Mouse (Mus musculus): ENCODE results near the gene Ptprf. TPM values are rescaled to one million over a fixed set of nuclear protein-coding genes. Genes with fewer than 3 reads are reported as not detected.
A peak's percentile ranks its signal among the peaks of the same experiment; 100 is the strongest.

Ptprf gene
- polyA plus RNA-seq, 1 experiment from 2014 or later = 72.6 TPM

GRCm38 (mm10) chr4:118307533-118308263, 16.5 kb upstream of the Ptprf start:
- Histone ChIP-seq H3K27me3 (ENCODE audit: insufficient read depth, low read length) (no peaks in the 10 kb centered on the region), H3K4me1 (ENCODE audit: insufficient read depth, low read length) (no peaks in the 10 kb centered on the region), H3K9ac (replicated peaks; ENCODE audit: low read length) (no peak overlapping the region), H3K9me3 (ENCODE audit: low read length) (no peaks in the 10 kb centered on the region), H3K4me2 (replicated peaks; ENCODE audit: low read depth, low read length) (no peak overlapping the region), H3K36me3 (ENCODE audit: insufficient read depth, low read length) (no peaks in the 10 kb centered on the region), H3K4me3 (ENCODE audit: low read length) (no peak overlapping the region), H3K27ac (ENCODE audit: low read length) (no peak overlapping the region)
- WGBS = 85% methylated on average over 13 of the region's 13 CpGs
- no peak for ATAC-seq (ENCODE audit: low FRiP score, low TSS enrichment)

DNA sequence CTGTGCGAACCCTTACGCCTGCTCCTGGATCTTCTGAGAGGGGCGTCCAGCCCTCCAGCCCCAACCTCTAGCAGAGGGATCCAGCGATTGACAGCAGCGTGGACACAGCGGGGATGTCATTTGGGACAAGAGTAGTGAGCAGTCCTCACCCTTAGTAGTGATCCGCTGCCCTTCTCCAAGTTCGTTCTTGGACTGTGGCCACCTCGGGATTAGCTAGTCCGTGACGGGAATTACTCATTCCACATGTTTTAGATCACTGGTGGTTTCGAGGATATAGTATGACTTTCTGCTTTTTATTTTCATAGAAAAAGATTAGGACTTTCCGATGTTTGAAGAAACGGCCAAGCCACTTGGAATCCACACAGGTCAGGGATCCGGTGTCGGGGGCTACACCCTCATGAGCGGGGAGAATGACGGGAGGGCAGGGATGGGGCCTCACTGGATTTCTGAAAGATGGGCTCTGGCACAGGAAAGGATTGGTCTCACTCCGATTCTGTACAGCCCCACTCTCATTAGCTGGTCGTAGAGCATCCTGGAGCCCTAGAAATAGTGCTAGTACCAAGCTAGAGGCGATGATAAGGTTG, 15.0 kb upstream of the Ptprf start:
- ATAC-seq (ENCODE audit: low FRiP score, low TSS enrichment) = no peak

DNA sequence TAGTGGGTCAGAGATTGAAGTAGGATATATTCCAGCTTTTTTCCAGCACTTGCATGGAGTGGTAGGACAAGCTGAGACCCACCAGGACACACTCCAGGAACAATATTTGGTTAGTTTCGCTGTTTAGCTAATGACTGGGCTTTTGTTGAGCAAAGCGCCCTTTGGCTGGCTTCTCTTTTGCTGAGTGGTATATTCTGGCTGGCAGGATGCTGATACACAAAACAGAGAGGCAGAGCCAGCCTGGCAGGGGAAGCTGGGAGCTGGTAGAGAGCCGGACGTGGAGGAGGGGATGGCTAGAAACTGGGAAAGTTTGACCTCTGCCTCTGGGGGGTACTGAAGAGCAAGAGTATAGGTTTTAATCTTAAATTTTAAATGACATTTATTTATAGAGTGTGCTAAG, 13.8 kb upstream of the Ptprf start:
- no peaks in the 10 kb centered on the region for H3K36me3 ChIP-seq (ENCODE audit: insufficient read depth, low read length)
- H3K27me3 ChIP-seq (ENCODE audit: insufficient read depth, low read length) = no peaks in the 10 kb centered on the region
- H3K27ac ChIP-seq (ENCODE audit: low read length) = no peak overlapping the region
- H3K9ac ChIP-seq (replicated peaks; ENCODE audit: low read length) = no peak overlapping the region
- no peak overlapping the region for H3K4me3 ChIP-seq (ENCODE audit: low read length)
- no peaks in the 10 kb centered on the region for H3K9me3 ChIP-seq (ENCODE audit: low read length)
- ATAC-seq (ENCODE audit: low FRiP score, low TSS enrichment) = no peak
- 67% methylated on average over 4 of the region's 4 CpGs for WGBS
- H3K4me2 ChIP-seq (replicated peaks; ENCODE audit: low read depth, low read length) = no peak overlapping the region
- H3K4me1 ChIP-seq (ENCODE audit: insufficient read depth, low read length) = no peaks in the 10 kb centered on the region

More for the DNA sequence above, 15.0 kb upstream of the Ptprf start:
- Histone ChIP-seq H3K27ac (ENCODE audit: low read length) (no peak overlapping the region), H3K4me2 (replicated peaks; ENCODE audit: low read depth, low read length) (no peak overlapping the region), H3K4me1 (ENCODE audit: insufficient read depth, low read length) (no peaks in the 10 kb centered on the region), H3K4me3 (ENCODE audit: low read length) (no peak overlapping the region), H3K9ac (replicated peaks; ENCODE audit: low read length) (no peak overlapping the region), H3K27me3 (ENCODE audit: insufficient read depth, low read length) (no peaks in the 10 kb centered on the region), H3K36me3 (ENCODE audit: insufficient read depth, low read length) (no peaks in the 10 kb centered on the region), H3K9me3 (ENCODE audit: low read length) (no peaks in the 10 kb centered on the region)
- 86% methylated on average over 21 of the region's 21 CpGs for WGBS

DNA sequence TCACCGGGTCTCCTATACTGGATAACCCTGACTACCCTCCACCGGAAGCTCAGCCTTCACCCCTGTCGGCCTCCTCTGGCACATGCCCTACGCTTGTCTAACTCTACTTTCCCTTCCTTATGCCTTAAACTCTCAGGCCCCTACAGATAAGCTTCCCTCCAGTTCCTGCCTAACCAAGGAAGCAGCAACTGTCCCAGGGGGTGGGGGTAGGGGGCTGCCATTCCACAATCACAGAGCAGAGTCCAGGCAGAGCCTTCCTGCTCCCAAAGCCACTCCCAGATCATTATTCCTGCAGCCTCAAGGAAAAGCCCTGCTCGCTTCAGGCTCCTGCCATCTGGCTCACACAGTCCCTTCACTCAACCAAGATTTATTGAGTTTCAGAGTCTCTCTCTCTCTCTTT, 6.6 kb upstream of the Ptprf start:
- no peak for ATAC-seq (ENCODE audit: low FRiP score, low TSS enrichment)
- H3K4me1 ChIP-seq (ENCODE audit: insufficient read depth, low read length) = peaks cover 13% of the 10 kb centered on the region

GRCm38 (mm10) chr4:118295651-118296561, 4.7 kb upstream of the Ptprf start:
- no peaks in the 10 kb centered on the region for H3K9me3 ChIP-seq (ENCODE audit: low read length)
- no peaks in the 10 kb centered on the region; the same call in 1 of the 2 replicates for H3K27me3 ChIP-seq (ENCODE audit: insufficient read depth, low read length)
- ATAC-seq (ENCODE audit: low FRiP score, low TSS enrichment) = no peak
- H3K27ac ChIP-seq (ENCODE audit: low read length) = no peak overlapping the region
- no peak overlapping the region for H3K4me2 ChIP-seq (replicated peaks; ENCODE audit: low read depth, low read length)
- H3K36me3 ChIP-seq (ENCODE audit: insufficient read depth, low read length) = no peaks in the 10 kb centered on the region
- no peak overlapping the region for H3K4me3 ChIP-seq (ENCODE audit: low read length)
- H3K9ac ChIP-seq (replicated peaks; ENCODE audit: low read length) = no peak overlapping the region
- peaks cover 18% of the 10 kb centered on the region for H3K4me1 ChIP-seq (ENCODE audit: insufficient read depth, low read length)
- 51% methylated on average over 17 of the region's 17 CpGs for WGBS

More for the DNA sequence above, 6.6 kb upstream of the Ptprf start:
- Histone ChIP-seq H3K27me3 (ENCODE audit: insufficient read depth, low read length) (no peaks in the 10 kb centered on the region; the same call in 1 of the 2 replicates), H3K27ac (ENCODE audit: low read length) (no peak overlapping the region), H3K4me3 (ENCODE audit: low read length) (no peak overlapping the region), H3K4me2 (replicated peaks; ENCODE audit: low read depth, low read length) (no peak overlapping the region; the same call in 1 of the 2 replicates), H3K9ac (replicated peaks; ENCODE audit: low read length) (peak overlapping the region; percentile 19; the same call in 1 of the 2 replicates), H3K9me3 (ENCODE audit: low read length) (no peaks in the 10 kb centered on the region), H3K36me3 (ENCODE audit: insufficient read depth, low read length) (no peaks in the 10 kb centered on the region)
- WGBS = 9% methylated on average over 5 of the region's 5 CpGs

DNA sequence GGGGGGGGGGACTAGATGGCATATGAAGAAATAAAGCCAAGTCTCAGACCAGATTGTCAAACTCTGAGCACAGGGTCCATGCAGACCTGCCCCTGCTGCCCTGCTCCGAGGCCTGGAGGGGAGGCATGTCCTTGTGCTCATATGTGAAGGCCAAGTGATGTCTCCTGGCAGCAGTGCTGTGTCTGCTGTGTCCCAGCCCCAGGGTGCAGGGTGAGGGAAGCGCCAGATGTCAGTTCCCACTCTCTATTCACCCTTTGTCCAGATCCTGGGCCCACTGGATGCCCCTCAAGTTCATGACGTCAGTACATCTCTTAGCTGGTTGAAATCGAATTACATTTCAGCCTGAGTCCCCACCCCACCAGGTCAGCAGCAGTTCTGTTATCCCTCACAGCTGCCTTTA, 3.6 kb upstream of the Ptprf start:
- Histone ChIP-seq H3K4me3 (ENCODE audit: low read length) (no peak overlapping the region), H3K27me3 (ENCODE audit: insufficient read depth, low read length) (no peaks in the 10 kb centered on the region; the same call in 1 of the 2 replicates), H3K36me3 (ENCODE audit: insufficient read depth, low read length) (no peaks in the 10 kb centered on the region), H3K4me1 (ENCODE audit: insufficient read depth, low read length) (peaks cover 21% of the 10 kb centered on the region), H3K4me2 (replicated peaks; ENCODE audit: low read depth, low read length) (no peak overlapping the region), H3K9me3 (ENCODE audit: low read length) (no peaks in the 10 kb centered on the region), H3K9ac (replicated peaks; ENCODE audit: low read length) (no peak overlapping the region), H3K27ac (ENCODE audit: low read length) (no peak overlapping the region)
- no peak for ATAC-seq (ENCODE audit: low FRiP score, low TSS enrichment)
- 79% methylated on average over 4 of the region's 4 CpGs for WGBS

DNA sequence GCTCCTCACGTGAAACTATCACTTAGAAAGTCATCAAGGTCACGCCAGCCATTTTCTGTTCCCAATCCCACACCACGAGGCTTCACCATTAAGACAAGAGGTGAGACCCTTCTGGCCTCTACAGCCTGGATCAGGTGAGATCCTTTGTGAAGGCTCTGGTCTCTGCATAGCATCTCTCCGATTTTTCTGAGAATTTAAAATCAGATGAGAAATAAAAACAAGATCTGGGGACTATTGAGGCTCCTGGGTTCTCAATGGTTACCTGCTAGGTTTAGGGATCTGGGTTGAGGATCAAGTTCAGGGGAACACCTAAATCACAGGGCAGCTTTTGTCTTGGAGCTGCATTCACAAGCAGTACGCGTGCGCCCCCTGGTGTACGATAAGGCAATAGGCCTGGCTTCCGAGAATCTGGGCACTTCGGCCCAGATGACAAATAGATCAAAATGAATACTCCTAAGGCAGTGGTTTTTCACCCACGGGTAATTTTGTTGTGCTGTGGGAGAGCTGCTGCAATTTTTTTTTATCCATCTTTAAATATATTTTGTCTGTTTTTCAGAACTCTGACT, 1.6 kb upstream of the Ptprf start:
- no peak overlapping the region for H3K4me2 ChIP-seq (replicated peaks; ENCODE audit: low read depth, low read length)
- no peaks in the 10 kb centered on the region for H3K9me3 ChIP-seq (ENCODE audit: low read length)
- H3K27me3 ChIP-seq (ENCODE audit: insufficient read depth, low read length) = no peaks in the 10 kb centered on the region; the same call in 1 of the 2 replicates
- no peaks in the 10 kb centered on the region for H3K36me3 ChIP-seq (ENCODE audit: insufficient read depth, low read length)
- no peak overlapping the region for H3K27ac ChIP-seq (ENCODE audit: low read length)
- WGBS = 9% methylated on average over 11 of the region's 11 CpGs
- no peak for ATAC-seq (ENCODE audit: low FRiP score, low TSS enrichment)
- H3K4me1 ChIP-seq (ENCODE audit: insufficient read depth, low read length) = peaks cover 34% of the 10 kb centered on the region
- H3K9ac ChIP-seq (replicated peaks; ENCODE audit: low read length) = no peak overlapping the region
- no peak overlapping the region for H3K4me3 ChIP-seq (ENCODE audit: low read length)

GRCm38 (mm10) chr4:118290416-118291030, 682 bp downstream of the Ptprf start:
- Histone ChIP-seq H3K9me3 (ENCODE audit: low read length) (no peaks in the 10 kb centered on the region), H3K4me1 (ENCODE audit: insufficient read depth, low read length) (peaks cover 39% of the 10 kb centered on the region), H3K36me3 (ENCODE audit: insufficient read depth, low read length) (no peaks in the 10 kb centered on the region; the same call in 1 of the 2 replicates), H3K9ac (replicated peaks; ENCODE audit: low read length) (peak overlapping the region; percentile 93), H3K4me2 (replicated peaks; ENCODE audit: low read depth, low read length) (peak overlapping the region; percentile 78), H3K27me3 (ENCODE audit: insufficient read depth, low read length) (no peaks in the 10 kb centered on the region; the same call in 1 of the 2 replicates), H3K4me3 (ENCODE audit: low read length) (peak overlapping the region; percentile 77), H3K27ac (ENCODE audit: low read length) (peak overlapping the region; percentile 93)
- ATAC-seq (ENCODE audit: low FRiP score, low TSS enrichment) = peak; percentile 44; the same call in 1 of the 2 replicates
- WGBS = 0% methylated on average over 45 of the region's 84 CpGs

DNA sequence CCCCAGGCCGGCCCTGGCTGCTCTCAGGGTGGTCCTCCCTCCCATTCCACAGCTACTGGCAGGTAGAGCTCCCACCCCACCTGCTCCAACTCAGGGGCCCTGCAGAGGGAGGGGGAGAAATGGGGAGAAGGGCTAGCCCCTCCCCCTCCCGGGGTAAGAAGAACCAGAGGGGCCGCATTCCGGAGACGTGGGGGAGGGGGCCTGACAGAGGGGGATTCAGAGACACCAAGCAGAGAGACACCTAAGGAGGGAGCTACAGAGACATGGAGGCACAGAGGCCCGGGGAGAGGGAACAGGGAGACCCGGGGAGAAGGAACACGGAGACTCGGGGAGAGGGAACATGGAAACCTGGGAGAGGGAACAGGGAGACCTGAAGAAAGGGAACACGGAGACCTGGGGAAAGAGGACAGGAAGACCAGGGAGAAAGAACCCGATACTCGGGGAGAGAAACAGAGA, 1.2 kb downstream of the Ptprf start:
- peak; percentile 33 for ATAC-seq (ENCODE audit: low FRiP score, low TSS enrichment)
- H3K36me3 ChIP-seq (ENCODE audit: insufficient read depth, low read length) = no peaks in the 10 kb centered on the region; the same call in 1 of the 2 replicates
- no peaks in the 10 kb centered on the region for H3K27me3 ChIP-seq (ENCODE audit: insufficient read depth, low read length)
- peak overlapping the region; percentile 93 for H3K9ac ChIP-seq (replicated peaks; ENCODE audit: low read length)
- under 1% methylated on average over 12 of the region's 12 CpGs for WGBS
- H3K4me1 ChIP-seq (ENCODE audit: insufficient read depth, low read length) = peaks cover 39% of the 10 kb centered on the region
- H3K27ac ChIP-seq (ENCODE audit: low read length) = peak overlapping the region; percentile 93
- no peaks in the 10 kb centered on the region for H3K9me3 ChIP-seq (ENCODE audit: low read length)
- H3K4me3 ChIP-seq (ENCODE audit: low read length) = peak overlapping the region; percentile 77
- H3K4me2 ChIP-seq (replicated peaks; ENCODE audit: low read depth, low read length) = peak overlapping the region; percentile 78

All from kidney, embryonic 16.5 days (tissue).